Mouse (Mus musculus) skeletal muscle tissue, adult 2 months (tissue): ENCODE results near the gene Gp5.

Experiments
- DNase-seq: peaks from one replicate; pipeline ENCODE4 v3.0.0-alpha.2; 2012; ENCODE audit warnings: low read depth, low spot score

Gene Gp5

DNA sequence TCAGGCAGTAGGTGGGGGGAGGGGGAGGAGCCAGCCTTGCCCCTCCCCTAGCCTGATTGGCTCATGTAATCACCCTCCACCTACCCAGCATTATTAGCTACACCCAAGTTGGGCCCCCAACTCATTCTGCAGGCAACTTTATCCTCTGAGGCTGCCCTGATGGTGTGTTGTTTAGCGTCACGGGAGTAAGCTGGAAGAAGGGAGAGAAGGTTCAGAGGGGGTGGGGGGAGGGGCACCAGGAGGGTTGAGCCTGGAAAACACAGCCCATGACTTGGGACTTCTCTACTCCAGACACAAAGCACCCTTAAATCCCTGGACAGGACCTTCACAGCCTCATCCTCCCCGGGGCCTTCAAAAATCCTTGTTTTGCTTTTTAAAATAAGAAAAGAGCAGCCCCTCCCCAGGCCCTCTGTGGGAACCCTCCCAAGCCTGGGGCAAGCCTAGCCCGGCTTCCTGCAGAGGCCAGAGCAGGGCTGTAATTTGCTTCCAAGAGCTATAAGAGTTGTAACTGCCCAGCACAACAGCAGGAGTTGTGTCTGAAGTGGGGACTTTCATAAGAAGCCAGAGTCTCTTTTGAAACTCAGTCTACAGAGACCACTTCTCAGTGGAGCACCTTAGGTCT, 29.8 kb downstream of the Gp5 start:
- DNase-seq, result no peak

DNA sequence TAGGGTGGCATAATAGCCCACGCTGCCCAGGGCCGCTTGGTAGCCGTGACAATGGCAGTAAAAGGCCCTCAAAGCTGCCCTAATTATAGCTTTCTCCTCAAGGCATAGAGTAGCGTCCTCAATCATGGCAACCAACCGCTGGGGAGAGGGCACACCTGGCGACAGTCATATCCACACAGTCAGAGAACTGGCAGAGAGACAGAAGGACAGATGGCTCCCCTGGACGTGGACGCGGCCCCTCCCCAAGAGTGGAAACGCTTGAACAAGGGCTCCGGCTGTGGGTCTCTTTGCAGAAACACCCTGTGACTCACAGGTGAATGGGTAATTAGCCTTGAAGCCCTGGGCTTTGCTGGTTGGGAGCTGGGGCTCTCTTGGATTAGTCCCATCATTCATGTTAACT, 32.2 kb downstream of the Gp5 start:
- no peak for DNase-seq

DNA sequence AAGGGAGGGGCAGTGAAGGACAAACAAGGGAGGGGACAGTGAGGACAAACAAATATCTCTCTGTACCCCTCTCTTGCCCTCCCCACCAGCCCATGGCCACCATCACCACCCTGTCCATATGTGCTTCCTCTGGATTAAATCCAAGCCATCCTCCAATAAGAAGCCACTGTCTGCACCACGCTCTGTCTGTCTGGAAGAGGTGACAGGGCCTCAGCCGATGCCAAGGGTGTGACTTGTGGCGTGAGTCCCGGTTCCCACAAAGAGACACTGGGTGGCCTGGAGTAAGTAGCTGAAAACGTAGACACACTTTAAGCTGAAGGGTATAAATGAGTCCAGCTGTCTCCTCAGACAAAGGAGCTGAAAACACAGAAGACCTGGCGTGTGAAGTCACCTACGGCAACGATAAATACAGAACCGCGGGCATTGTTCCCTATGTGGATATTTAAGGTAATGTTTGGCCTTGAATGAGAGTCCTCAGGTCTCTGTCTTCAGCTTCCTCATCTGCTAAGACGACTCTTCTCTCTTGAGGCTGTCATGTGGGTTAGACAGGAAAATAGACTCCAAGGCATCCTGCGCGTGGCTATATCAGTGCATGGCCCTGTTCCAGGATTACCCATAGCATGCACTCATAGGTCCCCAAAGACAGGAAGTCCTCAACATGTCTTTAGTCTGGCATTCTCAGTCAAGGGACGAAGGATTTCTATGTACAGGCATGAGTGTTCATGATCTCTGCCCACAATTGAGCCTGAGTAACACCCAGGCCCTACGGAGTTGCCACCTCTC, 34.8 kb downstream of the Gp5 start:
- DNase-seq, result no peak

DNA sequence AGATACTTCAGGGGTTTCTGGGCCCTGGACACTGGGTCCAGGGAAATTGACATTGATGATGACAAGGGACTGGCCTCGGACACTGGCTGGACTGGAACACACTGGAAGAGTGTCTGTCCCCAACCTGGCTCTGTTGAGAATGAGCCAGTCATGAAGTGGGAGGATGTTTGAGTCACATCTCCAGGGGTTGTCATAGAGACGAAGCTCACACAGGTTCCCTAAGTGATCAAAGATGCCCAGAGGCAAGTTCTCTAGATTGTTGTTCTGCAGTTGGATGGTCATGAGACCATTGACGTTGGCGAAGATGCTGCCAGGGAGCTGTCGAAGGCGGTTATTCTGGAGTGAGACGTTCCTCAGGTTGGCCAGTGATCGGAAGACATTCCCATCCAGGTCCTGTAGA, 37.5 kb downstream of the Gp5 start:
- DNase-seq, result no peak

DNA sequence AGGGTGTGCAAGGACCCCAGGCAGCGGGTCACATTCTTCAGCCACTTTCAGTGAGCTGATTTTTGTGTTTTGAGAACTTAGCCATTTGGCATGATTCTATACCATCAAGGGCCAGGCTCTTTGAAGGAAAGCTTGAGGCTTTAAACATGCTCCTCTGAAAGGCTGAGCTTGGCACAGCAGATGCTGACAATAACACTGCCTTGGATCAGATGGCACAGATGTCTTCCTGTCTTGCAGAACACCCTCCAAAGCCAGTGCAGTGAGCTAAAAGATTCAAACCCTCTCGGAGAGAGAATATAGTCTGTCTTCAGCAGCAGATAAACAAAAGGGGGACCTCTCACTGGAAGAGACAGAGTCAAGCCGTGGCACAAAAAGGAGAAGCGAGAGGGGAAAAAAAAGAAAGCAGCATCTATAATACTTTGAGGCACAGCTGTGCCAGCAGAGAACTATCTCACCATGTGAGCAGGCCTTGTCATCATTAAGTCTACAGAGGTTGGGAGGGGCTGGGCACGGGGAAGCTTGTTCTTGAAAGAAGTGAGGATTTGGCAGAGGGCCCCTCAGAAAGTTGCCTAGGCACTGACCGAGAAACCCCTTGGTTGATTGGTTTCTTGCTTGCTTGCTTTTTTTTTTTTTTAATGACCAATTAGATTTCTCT, 38.5 kb downstream of the Gp5 start:
- DNase-seq, result no peak

DNA sequence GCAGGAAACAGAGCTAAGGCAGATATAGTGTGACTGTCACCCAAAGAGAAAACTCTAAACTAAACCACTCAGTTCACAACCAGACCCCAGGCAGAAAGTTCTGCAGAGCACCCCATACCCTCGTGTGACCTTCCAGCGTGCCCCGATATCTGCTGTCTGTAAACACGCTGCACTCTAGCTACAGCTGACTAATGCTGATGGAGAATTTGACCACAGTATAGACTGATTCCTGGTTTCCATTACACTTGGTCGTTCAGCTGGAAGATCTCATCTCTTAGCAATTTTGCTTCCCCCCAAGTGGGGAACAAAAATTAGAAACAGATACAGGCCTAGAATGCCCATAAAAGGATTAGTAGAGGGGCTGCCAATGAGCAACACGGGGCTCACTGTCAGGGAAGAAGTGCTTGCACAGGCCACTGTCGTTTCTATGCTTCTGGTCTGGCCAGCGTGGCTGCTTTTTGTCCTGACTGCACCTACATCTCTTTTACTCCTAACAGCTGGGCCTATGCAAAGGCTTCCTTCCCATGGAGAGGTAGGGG, 39.3 kb downstream of the Gp5 start:
- DNase-seq, result no peak

DNA sequence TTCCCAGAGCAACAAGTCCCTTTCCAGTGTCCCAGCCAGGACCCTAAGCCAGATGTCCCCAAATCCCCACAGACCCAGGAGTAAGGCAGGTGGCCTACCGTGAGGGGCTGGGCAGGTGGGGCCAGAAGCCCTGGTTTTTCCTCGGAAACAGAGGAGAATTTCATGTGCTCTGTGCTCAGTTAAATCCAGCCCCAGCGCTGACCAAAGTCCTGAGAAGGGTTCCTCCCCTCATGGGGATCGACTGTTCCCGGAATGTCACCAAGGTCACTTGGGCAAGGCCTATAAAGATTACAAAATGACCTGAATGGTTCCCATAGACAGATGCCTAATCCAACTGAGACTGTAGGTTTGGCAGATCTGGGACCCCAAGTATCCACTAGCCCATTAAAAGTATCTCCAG, 43.2 kb downstream of the Gp5 start, which contains the start of gene Cpn2:
Gene Cpn2, minus strand, starts transcription at position 141 of the 400 bp plus-strand sequence.
- no peak for DNase-seq

DNA sequence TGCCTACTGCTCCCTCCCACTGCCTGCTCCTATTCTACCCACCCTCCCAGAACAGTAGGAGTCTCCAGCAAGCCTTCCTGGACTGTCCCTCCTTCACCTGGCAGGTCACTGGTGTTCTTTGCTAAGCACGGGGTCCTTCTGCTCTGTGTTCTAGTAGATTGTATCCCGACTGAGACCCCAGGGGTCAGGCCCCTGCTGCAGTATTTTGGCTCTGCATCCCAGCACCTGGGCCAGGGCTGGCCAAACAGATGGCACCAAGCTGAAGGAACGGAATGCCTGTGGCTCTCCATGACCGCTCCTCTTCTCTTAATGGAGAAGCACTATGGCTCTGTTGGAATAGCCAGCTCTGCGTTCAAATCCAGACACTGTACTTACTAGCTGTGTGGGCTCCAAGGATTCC, 44.0 kb downstream of the Gp5 start:
- no peak for DNase-seq

DNA sequence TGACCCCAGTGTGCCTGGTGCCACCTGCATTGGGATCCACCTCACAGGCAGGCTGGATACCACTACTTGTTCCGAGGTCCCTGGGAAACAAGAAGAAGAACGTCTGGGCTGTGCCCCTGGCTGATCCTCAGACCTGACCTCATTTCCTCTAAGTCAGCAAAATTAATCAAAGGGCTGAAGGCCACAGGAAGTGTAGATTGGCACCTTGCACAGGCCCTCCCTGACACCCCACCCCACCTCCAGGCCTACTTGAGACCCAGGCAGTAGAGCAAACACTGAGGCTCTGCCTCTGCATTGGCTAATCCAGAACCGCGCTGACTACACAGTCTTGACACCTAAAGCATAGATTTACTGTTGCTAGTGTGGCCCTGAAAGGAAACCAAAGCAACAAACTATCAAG, 45.0 kb downstream of the Gp5 start:
- no peak for DNase-seq

DNA sequence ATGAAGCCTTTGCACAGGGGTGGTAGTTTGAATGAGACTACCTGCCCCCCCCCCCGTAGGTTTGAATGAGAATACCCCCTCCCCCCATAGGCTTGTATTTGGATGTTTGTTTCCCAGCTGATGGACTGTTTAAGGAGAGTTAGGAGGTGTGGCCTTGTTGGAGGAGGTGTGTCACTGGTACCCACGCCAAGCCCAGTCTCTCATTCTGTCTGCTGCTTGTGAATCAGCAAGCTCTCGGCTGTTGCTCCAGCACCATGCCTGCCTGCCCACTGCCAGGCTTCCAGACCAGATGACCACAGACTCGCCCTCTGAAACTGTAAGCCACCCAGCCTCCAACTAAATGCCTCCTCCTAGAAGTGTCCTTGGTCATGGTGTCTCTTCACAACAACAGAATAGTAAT, 47.4 kb downstream of the Gp5 start:
- DNase-seq, result no peak

DNA sequence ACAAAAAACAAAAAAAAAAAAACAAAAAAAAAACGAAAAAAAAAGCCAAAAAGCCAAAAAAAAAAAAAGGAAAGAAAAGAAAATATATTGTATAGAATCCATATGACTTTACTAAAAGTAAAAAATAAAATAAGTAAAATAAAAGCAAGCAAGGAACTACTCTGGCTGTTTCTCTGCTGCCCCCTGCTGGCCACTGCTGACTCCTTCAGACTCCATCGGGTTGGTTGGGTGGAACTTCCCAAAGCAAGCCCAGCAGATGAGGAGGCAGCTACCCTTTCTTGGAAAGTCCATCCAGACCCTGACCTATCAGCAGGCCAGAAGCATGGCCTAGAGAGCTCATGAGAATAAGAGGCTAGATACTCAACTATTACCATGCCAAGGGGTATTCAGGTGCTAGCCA, 47.9 kb downstream of the Gp5 start:
- DNase-seq, result peak; percentile 44

DNA sequence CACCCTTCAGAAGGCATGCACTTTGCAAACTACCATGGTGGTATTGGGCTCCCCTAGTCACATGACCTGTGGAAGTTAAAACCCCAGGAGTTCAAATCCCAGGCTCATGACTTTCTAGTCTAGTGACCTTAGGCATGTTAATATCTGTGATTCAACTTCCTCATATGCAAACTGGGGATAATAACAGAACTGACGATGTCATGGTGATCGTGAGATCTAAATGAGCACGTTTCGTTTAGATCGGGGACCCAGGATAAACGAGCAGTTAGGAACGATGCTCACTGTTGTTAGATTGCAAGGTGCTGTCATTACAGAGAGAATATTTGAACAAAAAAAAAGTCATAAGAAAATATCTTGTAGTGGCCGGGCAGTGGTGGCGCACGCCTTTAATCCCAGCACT, 48.4 kb downstream of the Gp5 start:
- no peak for DNase-seq

DNA sequence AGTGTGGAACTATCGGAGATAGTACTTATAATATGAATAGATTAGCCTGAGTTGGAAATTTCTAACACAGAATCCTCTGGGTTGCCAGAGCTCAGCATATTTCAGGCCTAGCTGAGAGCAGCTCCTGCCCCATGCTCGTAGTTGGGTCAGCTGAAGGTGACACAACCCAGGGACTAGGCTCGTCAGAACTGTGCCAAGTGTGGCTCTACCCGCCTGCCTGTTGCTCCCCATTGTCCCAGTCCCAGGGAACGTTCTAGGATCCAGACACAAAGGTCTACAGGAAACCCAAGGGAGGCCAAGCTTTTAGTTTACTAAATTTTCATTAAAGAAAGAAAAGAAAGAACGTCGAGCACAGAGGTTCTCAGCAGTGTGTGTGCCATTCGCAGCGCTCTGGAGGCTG, 49.2 kb downstream of the Gp5 start:
- DNase-seq, result no peak

DNA sequence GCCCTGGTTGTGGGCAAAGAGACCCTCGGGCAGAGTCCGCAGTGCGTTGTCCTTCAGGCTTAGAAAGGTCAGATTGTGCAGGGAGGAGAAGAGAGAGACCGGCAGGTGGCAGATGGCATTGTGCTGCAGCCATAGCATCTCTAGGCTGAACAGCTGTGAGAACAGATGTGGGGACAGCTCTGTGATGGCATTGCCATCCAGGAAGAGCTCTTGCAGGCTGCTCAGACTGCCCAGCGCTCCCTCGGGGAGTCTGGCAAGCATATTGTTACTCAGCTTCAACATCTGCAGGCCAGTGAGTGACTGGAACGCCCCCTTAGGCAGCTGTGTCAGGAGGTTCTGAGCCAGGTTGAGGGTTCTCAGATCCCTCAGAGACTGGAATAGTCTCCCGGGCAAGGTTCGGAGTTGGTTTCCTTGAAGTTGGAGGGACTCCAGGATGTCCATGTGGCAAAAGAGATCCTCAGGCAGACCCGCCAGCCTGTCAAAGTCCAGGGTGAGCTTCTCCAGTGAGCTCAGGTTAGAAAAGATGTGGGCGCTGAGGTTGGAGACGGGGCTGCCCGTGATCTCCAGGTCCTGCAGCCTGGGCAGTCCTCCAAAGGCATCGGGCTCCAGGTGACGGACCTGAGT, 50.5 kb downstream of the Gp5 start:
- DNase-seq, result no peak

DNA sequence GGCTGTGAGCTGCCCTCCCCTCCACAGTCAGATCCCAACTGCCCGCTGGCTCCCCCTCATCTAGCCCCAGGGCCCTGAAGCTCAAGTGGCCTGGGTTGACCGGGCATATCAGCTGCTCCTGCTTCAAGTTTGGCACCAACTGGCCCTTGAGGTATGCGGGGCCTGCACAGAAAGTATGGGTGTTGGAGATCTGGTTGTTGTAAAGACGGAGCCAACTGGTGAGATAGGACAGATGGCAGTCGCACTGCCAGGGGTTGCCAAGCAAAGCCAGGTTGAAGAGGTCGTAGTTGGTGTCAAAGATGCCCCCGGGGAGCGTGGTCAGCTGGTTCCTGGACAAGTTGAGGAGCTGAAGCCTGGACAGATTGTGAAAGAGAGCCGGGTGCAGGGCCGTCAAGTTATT, 51.1 kb downstream of the Gp5 start:
- peak; percentile 17 for DNase-seq

DNA sequence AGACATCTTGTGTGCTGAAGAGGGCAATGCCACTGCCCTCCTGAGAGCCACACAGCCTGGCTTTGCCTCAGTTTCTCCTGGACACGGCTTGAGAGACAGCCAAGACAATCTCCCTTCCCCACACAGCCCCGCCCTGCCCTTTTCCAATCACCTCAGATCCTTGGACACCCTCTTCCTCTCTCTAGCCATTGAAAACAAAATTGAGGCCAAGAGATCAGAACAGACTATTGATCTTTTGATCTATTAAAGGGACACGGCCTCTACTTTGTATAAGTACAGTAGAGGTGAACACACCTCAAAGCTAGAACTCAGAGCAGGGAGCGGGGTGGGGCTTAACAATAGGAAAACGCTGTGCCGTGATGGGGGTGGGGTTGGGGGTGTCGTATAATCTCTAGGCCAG, 52.1 kb downstream of the Gp5 start:
- DNase-seq, result no peak

DNA sequence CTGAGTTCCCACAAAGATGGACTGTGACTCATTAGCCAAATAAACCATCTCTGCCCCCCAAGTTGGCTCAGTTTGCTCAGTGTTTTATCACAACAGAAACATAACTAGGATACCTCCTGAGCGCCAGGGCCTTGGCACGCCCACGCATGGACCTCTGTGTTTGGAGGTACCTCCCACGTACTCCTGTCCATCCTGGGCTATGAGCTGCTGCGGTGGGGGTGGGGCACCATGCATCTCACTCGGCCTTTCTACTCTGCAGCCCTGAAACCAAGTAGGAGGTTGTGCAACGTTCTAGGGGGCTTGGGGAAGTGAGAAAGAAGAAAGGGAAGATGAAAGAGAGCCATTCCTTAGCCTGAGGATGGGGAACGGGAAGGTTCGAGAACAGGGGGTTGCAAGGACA, 52.9 kb downstream of the Gp5 start:
- no peak for DNase-seq
